Mouse (Mus musculus): ENCODE data around the gene Usp42. TPM values are rescaled to one million over a fixed set of nuclear protein-coding genes. Genes with fewer than 3 reads are reported as not detected.

The Usp42 gene
- polyA plus RNA-seq, 1 experiment = 4.1 TPM

DNA sequence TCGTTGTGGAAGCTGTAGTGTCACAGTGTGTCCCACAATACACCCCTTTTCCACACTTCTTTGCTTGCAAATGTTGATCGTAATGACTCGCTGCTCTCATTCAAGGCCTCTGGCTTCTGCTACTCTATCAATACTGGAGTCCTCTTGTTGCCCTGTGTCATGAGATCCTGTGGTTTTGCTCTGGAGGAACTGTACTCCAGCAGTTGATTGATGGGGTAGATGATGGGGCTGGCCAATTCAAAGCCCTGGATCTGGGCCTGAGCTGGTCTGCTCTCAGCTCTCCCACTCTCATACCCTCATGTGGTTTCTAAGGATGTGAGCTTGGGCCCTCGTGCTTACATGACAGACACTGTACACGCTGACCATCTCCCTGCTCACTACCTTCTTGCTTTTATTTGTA is 57.5 kb downstream of the Usp42 start:
- TF ChIP-seq E2F4 (IDR thresholded peaks at IDR 0.05; ENCODE audit: insufficient read depth) = no peak
- no peak for TF ChIP-seq USF1 (IDR thresholded peaks at IDR 0.05; ENCODE audit: low read depth)
- no peak for TF ChIP-seq MYOG (IDR thresholded peaks at IDR 0.05; ENCODE audit: control insufficient read depth in 1 of 3, insufficient read depth in 1 of 3, insufficient read length in 2 of 3, low read depth in 2 of 3)
- TF ChIP-seq SRF (IDR thresholded peaks at IDR 0.05; ENCODE audit: control insufficient read depth, insufficient read length, low read depth) = no peak
- no peak for TF ChIP-seq MAX (IDR thresholded peaks at IDR 0.05; ENCODE audit: low read depth)
- no peak for TF ChIP-seq POLR2A (IDR thresholded peaks at IDR 0.05; ENCODE audit: insufficient read length, low read depth)
- Histone ChIP-seq H3K36me3 (ENCODE audit: control insufficient read depth, insufficient read depth) (no peaks in the 10 kb centered on the region), H3ac (ENCODE audit: control insufficient read depth, insufficient read length) (no peak overlapping the region), H3K4me2 (ENCODE audit: low read depth) (no peak overlapping the region), H3K79me2 (ENCODE audit: control insufficient read depth, insufficient read depth) (peaks cover 97% of the 10 kb centered on the region), H3K27me3 (ENCODE audit: control insufficient read depth, insufficient read depth, insufficient read length) (no peaks in the 10 kb centered on the region), H3K4me3 (no peak overlapping the region)

DNA sequence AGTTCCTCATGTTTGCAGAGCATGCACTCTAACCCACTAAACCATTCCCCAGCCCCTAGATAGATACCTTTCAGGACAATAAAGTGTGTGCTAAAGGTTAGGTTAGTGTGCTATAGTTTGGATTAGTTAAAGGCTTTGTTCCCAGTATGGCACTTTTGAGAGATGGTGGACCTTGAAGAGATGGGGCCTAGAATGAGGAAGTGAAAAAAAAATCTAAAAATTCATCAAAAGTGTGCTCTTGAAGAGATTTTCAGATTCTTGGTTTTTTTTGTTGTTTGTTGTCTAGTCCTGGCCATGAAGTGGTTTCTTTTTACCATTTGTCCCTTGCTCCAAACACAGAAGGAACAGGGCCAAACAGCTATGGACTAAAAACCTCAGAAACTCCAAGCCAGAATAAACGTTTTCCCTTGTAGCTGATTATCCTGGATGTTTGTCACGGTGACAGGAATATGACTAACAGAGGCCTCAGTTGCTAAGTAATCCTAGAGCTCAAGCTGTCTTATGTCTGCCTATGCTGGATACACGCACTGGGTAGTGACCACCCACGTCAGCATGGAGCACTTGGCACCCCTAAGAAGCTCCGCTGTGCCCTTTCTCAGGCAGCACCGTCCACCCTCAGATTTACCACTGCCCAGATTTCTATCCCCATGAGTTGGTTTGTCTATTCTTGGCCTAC is 61.2 kb downstream of the Usp42 start:
- Histone ChIP-seq H3K4me3 (no peak overlapping the region), H3K79me2 (ENCODE audit: control insufficient read depth, insufficient read depth) (peaks cover 87% of the 10 kb centered on the region), H3ac (ENCODE audit: control insufficient read depth, insufficient read length) (no peak overlapping the region), H3K4me2 (ENCODE audit: low read depth) (peak overlapping the region; percentile 39), H3K36me3 (ENCODE audit: control insufficient read depth, insufficient read depth) (no peaks in the 10 kb centered on the region), H3K27me3 (ENCODE audit: control insufficient read depth, insufficient read depth, insufficient read length) (no peaks in the 10 kb centered on the region)
- TF ChIP-seq TCF12 (IDR thresholded peaks at IDR 0.05; ENCODE audit: insufficient read depth, poor library complexity, severe bottlenecking) = no peak
- no peak for TF ChIP-seq MYOG (IDR thresholded peaks at IDR 0.05; ENCODE audit: control insufficient read depth in 1 of 3, insufficient read depth in 1 of 3, insufficient read length in 2 of 3, low read depth in 2 of 3)
- TF ChIP-seq SRF (IDR thresholded peaks at IDR 0.05; ENCODE audit: control insufficient read depth, insufficient read length, low read depth) = no peak
- no peak for TF ChIP-seq REST (IDR thresholded peaks at IDR 0.05; ENCODE audit: insufficient read depth, insufficient read length)
- no peak for TF ChIP-seq MAX (IDR thresholded peaks at IDR 0.05; ENCODE audit: low read depth)
- no peak for TF ChIP-seq E2F4 (IDR thresholded peaks at IDR 0.05; ENCODE audit: insufficient read depth)
- no peak for TF ChIP-seq MYOD1 (IDR thresholded peaks at IDR 0.05; ENCODE audit: control insufficient read depth in 1 of 3, insufficient read length in 2 of 3, low read depth in 2 of 3)
- no peak for TF ChIP-seq TCF3 (IDR thresholded peaks at IDR 0.05; ENCODE audit: insufficient read length, low read depth)
- no peak for TF ChIP-seq POLR2AphosphoS2 (IDR thresholded peaks at IDR 0.05; ENCODE audit: insufficient read length, low read depth)
- no peak for TF ChIP-seq POLR2A (IDR thresholded peaks at IDR 0.05; ENCODE audit: insufficient read length, low read depth)
- TF ChIP-seq CEBPB (IDR thresholded peaks at IDR 0.05; ENCODE audit: insufficient read depth, poor library complexity, severe bottlenecking) = no peak
- TF ChIP-seq USF1 (IDR thresholded peaks at IDR 0.05; ENCODE audit: low read depth) = no peak

- peaks cover 85% of the 10 kb centered on the region for H3K79me2 ChIP-seq (ENCODE audit: control insufficient read depth, insufficient read depth)
- H3K27me3 ChIP-seq (ENCODE audit: control insufficient read depth, insufficient read depth, insufficient read length) = no peaks in the 10 kb centered on the region
- no peak overlapping the region for H3ac ChIP-seq (ENCODE audit: control insufficient read depth, insufficient read length)
- H3K4me2 ChIP-seq (ENCODE audit: low read depth) = peak overlapping the region; percentile 43
- no peak overlapping the region for H3K4me3 ChIP-seq
- H3K36me3 ChIP-seq (ENCODE audit: control insufficient read depth, insufficient read depth) = no peaks in the 10 kb centered on the region
- no peak for TF ChIP-seq TCF3 (IDR thresholded peaks at IDR 0.05; ENCODE audit: insufficient read length, low read depth)
- no peak for TF ChIP-seq USF1 (IDR thresholded peaks at IDR 0.05; ENCODE audit: low read depth)
- TF ChIP-seq CEBPB (IDR thresholded peaks at IDR 0.05; ENCODE audit: insufficient read depth, poor library complexity, severe bottlenecking) = no peak
- no peak for TF ChIP-seq MYOG (IDR thresholded peaks at IDR 0.05; ENCODE audit: control insufficient read depth in 1 of 3, insufficient read depth in 1 of 3, insufficient read length in 2 of 3, low read depth in 2 of 3)
- TF ChIP-seq MAX (IDR thresholded peaks at IDR 0.05; ENCODE audit: low read depth) = peak; percentile 32
- no peak for TF ChIP-seq MYOD1 (IDR thresholded peaks at IDR 0.05; ENCODE audit: control insufficient read depth in 1 of 3, insufficient read length in 2 of 3, low read depth in 2 of 3)
- no peak for TF ChIP-seq E2F4 (IDR thresholded peaks at IDR 0.05; ENCODE audit: insufficient read depth)
Measured at GRCm38 (mm10) chr5:143669839-143670238, 62.2 kb downstream of the Usp42 start.

GRCm38 (mm10) chr5:143669393-143669792 is 62.7 kb downstream of the Usp42 start:
- TF ChIP-seq POLR2A (IDR thresholded peaks at IDR 0.05; ENCODE audit: insufficient read length, low read depth) = no peak
- no peak for TF ChIP-seq USF1 (IDR thresholded peaks at IDR 0.05; ENCODE audit: low read depth)
- TF ChIP-seq MAX (IDR thresholded peaks at IDR 0.05; ENCODE audit: low read depth) = no peak
- Histone ChIP-seq H3K4me3 (no peak overlapping the region), H3ac (ENCODE audit: control insufficient read depth, insufficient read length) (no peak overlapping the region), H3K27me3 (ENCODE audit: control insufficient read depth, insufficient read depth, insufficient read length) (no peaks in the 10 kb centered on the region), H3K36me3 (ENCODE audit: control insufficient read depth, insufficient read depth) (no peaks in the 10 kb centered on the region), H3K4me2 (ENCODE audit: low read depth) (peak overlapping the region; percentile 43), H3K79me2 (ENCODE audit: control insufficient read depth, insufficient read depth) (peaks cover 85% of the 10 kb centered on the region)

DNA sequence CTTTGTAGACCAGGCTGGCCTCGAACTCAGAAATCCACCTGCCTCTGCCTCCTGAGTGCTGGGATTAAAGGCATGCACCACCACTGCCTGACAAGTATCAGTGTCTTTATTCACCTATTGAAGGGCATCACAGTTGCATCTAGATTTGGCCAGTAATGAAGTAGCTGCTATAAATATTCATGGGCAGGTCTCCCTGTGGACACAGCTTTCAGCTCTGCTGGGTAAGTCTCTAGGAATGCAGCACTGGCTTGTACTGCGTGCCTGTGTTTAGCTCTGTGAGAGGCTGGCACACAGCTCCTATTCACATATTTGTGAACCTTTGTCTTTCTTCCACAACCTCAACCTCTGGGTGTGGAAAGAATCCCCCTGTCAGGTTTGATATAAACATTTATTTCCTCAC is 63.2 kb downstream of the Usp42 start:
- H3K27me3 ChIP-seq (ENCODE audit: control insufficient read depth, insufficient read depth, insufficient read length) = no peaks in the 10 kb centered on the region
- H3K36me3 ChIP-seq (ENCODE audit: control insufficient read depth, insufficient read depth) = no peaks in the 10 kb centered on the region
- H3K4me3 ChIP-seq = no peak overlapping the region
- TF ChIP-seq MYOG (IDR thresholded peaks at IDR 0.05; ENCODE audit: control insufficient read depth in 1 of 3, insufficient read depth in 1 of 3, insufficient read length in 2 of 3, low read depth in 2 of 3) = no peak
- no peak for TF ChIP-seq POLR2A (IDR thresholded peaks at IDR 0.05; ENCODE audit: insufficient read length, low read depth)
- TF ChIP-seq MAX (IDR thresholded peaks at IDR 0.05; ENCODE audit: low read depth) = no peak
- no peak for TF ChIP-seq MYOD1 (IDR thresholded peaks at IDR 0.05; ENCODE audit: control insufficient read depth in 1 of 3, insufficient read length in 2 of 3, low read depth in 2 of 3)
- TF ChIP-seq TCF3 (IDR thresholded peaks at IDR 0.05; ENCODE audit: insufficient read length, low read depth) = no peak
- TF ChIP-seq CEBPB (IDR thresholded peaks at IDR 0.05; ENCODE audit: insufficient read depth, poor library complexity, severe bottlenecking) = no peak
- TF ChIP-seq USF1 (IDR thresholded peaks at IDR 0.05; ENCODE audit: low read depth) = no peak
- TF ChIP-seq E2F4 (IDR thresholded peaks at IDR 0.05; ENCODE audit: insufficient read depth) = no peak
- TF ChIP-seq REST (IDR thresholded peaks at IDR 0.05; ENCODE audit: insufficient read depth, insufficient read length) = no peak
- TF ChIP-seq SRF (IDR thresholded peaks at IDR 0.05; ENCODE audit: control insufficient read depth, insufficient read length, low read depth) = no peak
- TF ChIP-seq POLR2AphosphoS2 (IDR thresholded peaks at IDR 0.05; ENCODE audit: insufficient read length, low read depth) = no peak
- no peak for TF ChIP-seq TCF12 (IDR thresholded peaks at IDR 0.05; ENCODE audit: insufficient read depth, poor library complexity, severe bottlenecking)
- H3K4me2 ChIP-seq (ENCODE audit: low read depth) = peak overlapping the region; percentile 43
- H3ac ChIP-seq (ENCODE audit: control insufficient read depth, insufficient read length) = no peak overlapping the region
- peaks cover 85% of the 10 kb centered on the region for H3K79me2 ChIP-seq (ENCODE audit: control insufficient read depth, insufficient read depth)

Measured in myocyte (in vitro differentiated cells).